Mouse (Mus musculus): ENCODE data around the gene Pde8a.

GRCm38 (mm10) chr7:81356975-81357374 lies 143.6 kb downstream of the Pde8a start:
- TF ChIP-seq CTCF (IDR thresholded peaks at IDR 0.05; ENCODE audit: borderline replicate concordance, insufficient read depth, low read length) (no peak), POLR2A (IDR thresholded peaks at IDR 0.05; ENCODE audit: low read depth, low read length) (no peak)
